Mouse (Mus musculus) hindlimb bud, embryonic 11.5 days (tissue): ENCODE results near the gene Clta.
A peak's percentile ranks its signal among the peaks of the same experiment; 100 is the strongest.

ENCODE experiments used
- DNase-seq: peaks from one replicate; pipeline ENCODE4 v3.0.0-alpha.2; 2012; ENCODE audit warnings: low read depth, low spot score; ENCODE audit errors: extremely low spot score

The Clta gene

DNA sequence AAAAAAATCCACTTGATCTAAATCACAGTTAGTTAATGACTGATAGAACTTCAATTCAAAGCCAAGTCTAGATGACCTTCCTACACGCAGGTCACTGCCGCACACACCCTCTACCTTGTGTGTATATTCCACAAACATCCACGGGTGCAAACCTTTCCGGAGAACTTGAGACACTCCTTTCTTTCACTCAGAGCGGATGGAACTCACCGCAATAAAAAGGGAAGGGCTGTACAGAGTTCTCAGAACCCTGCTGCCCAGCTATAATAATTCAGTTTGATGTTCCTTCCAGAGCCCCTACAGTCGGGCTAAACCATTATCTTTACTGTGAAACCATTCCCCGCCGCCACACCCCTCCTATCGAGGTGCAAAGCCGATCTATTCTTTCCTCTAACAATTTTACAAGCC lies 67.5 kb downstream of the Clta start:
- DNase-seq: no peak

- DNase-seq: peak; percentile 63
These were observed 68.1 kb downstream of the Clta start for GRCm38 (mm10) chr4:44072146-44072872.

GRCm38 (mm10) chr4:44072873-44073441 lies 68.7 kb downstream of the Clta start:
- DNase-seq: no peak

GRCm38 (mm10) chr4:44073799-44074198 lies 69.5 kb downstream of the Clta start:
- DNase-seq: no peak

- DNase-seq: no peak
These were observed 70.2 kb downstream of the Clta start for GRCm38 (mm10) chr4:44074422-44074821.

- DNase-seq: no peak
These were observed 74.2 kb downstream of the Clta start for GRCm38 (mm10) chr4:44078358-44078933.
